Mouse (Mus musculus): ENCODE data around the gene Gimap4. TPM values are rescaled to one million over a fixed set of nuclear protein-coding genes. Genes with fewer than 3 reads are reported as not detected.

Gene Gimap4
- polyA plus RNA-seq, 1 experiment, result 9.3 TPM

GRCm38 (mm10) chr6:48689320-48689719, 5.0 kb downstream of the Gimap4 start:
- Histone ChIP-seq H3K36me3 (ENCODE audit: control insufficient read depth, insufficient read depth, low read length) (no peaks in the 10 kb centered on the region), H3K27ac (ENCODE audit: insufficient read depth, low read depth, low read length) (peak overlapping the region; percentile 43; the same call in 1 of the 2 replicates), H3K4me3 (ENCODE audit: low read depth, low read length) (no peak overlapping the region), H3K4me1 (ENCODE audit: control insufficient read depth, insufficient read depth, insufficient read length, low read length) (no peaks in the 10 kb centered on the region), H3K27me3 (ENCODE audit: control insufficient read depth, insufficient read depth, low read length) (no peaks in the 10 kb centered on the region)
- TF ChIP-seq POLR2A (IDR thresholded peaks at IDR 0.05; ENCODE audit: low read depth, low read length), result no peak
- TF ChIP-seq CTCF (IDR thresholded peaks at IDR 0.05; ENCODE audit: extremely low read depth, insufficient read length, insufficient replicate concordance, low read depth, low read length), result no peak
- WGBS, result 87% methylated on average over 2 of the region's 2 CpGs

- peak overlapping the region; percentile 57; the same call in 1 of the 2 replicates for H3K27ac ChIP-seq (ENCODE audit: insufficient read depth, low read depth, low read length)
- no peaks in the 10 kb centered on the region for H3K36me3 ChIP-seq (ENCODE audit: control insufficient read depth, insufficient read depth, low read length)
- TF ChIP-seq CTCF (IDR thresholded peaks at IDR 0.05; ENCODE audit: extremely low read depth, insufficient read length, insufficient replicate concordance, low read depth, low read length), result no peak
- TF ChIP-seq POLR2A (IDR thresholded peaks at IDR 0.05; ENCODE audit: low read depth, low read length), result peak; percentile 30; the same call in 1 of the 2 replicates
- 69% methylated on average over 6 of the region's 6 CpGs for WGBS
- H3K4me1 ChIP-seq (ENCODE audit: control insufficient read depth, insufficient read depth, insufficient read length, low read length), result no peaks in the 10 kb centered on the region; the same call in 1 of the 2 replicates
- H3K27me3 ChIP-seq (ENCODE audit: control insufficient read depth, insufficient read depth, low read length), result no peaks in the 10 kb centered on the region
- H3K4me3 ChIP-seq (ENCODE audit: low read depth, low read length), result no peak overlapping the region
Measured at GRCm38 (mm10) chr6:48692962-48693361, 8.6 kb downstream of the Gimap4 start.

- WGBS, result 83% methylated on average over 4 of the region's 4 CpGs
- no peaks in the 10 kb centered on the region for H3K27me3 ChIP-seq (ENCODE audit: control insufficient read depth, insufficient read depth, low read length)
- TF ChIP-seq CTCF (IDR thresholded peaks at IDR 0.05; ENCODE audit: extremely low read depth, insufficient read length, insufficient replicate concordance, low read depth, low read length) (no peak), POLR2A (IDR thresholded peaks at IDR 0.05; ENCODE audit: low read depth, low read length) (no peak)
Measured at GRCm38 (mm10) chr6:48696830-48697554, 12.6 kb downstream of the Gimap4 start.

GRCm38 (mm10) chr6:48697555-48697930, 13.2 kb downstream of the Gimap4 start:
- TF ChIP-seq CTCF (IDR thresholded peaks at IDR 0.05; ENCODE audit: extremely low read depth, insufficient read length, insufficient replicate concordance, low read depth, low read length) (no peak), POLR2A (IDR thresholded peaks at IDR 0.05; ENCODE audit: low read depth, low read length) (no peak)
- Histone ChIP-seq H3K27ac (ENCODE audit: insufficient read depth, low read depth, low read length) (0 out of 2 replicates have a peak overlapping the region, but pooled peaks have one; percentile 17), H3K27me3 (ENCODE audit: control insufficient read depth, insufficient read depth, low read length) (no peaks in the 10 kb centered on the region), H3K4me1 (ENCODE audit: control insufficient read depth, insufficient read depth, insufficient read length, low read length) (no peaks in the 10 kb centered on the region; the same call in 1 of the 2 replicates), H3K4me3 (ENCODE audit: low read depth, low read length) (no peak overlapping the region), H3K36me3 (ENCODE audit: control insufficient read depth, insufficient read depth, low read length) (no peaks in the 10 kb centered on the region)
- WGBS, result 16% methylated on average over 1 of the region's 1 CpGs

More at GRCm38 (mm10) chr6:48696830-48697554, 12.6 kb downstream of the Gimap4 start:
- Histone ChIP-seq H3K4me1 (ENCODE audit: control insufficient read depth, insufficient read depth, insufficient read length, low read length) (no peaks in the 10 kb centered on the region; the same call in 1 of the 2 replicates), H3K36me3 (ENCODE audit: control insufficient read depth, insufficient read depth, low read length) (no peaks in the 10 kb centered on the region), H3K27ac (ENCODE audit: insufficient read depth, low read depth, low read length) (0 out of 2 replicates have a peak overlapping the region, but pooled peaks have one; percentile 17), H3K4me3 (ENCODE audit: low read depth, low read length) (no peak overlapping the region)

- Histone ChIP-seq H3K36me3 (ENCODE audit: control insufficient read depth, insufficient read depth, low read length) (peaks cover 2% of the 10 kb centered on the region), H3K4me1 (ENCODE audit: control insufficient read depth, insufficient read depth, insufficient read length, low read length) (no peaks in the 10 kb centered on the region; the same call in 1 of the 2 replicates), H3K4me3 (ENCODE audit: low read depth, low read length) (no peak overlapping the region), H3K27me3 (ENCODE audit: control insufficient read depth, insufficient read depth, low read length) (no peaks in the 10 kb centered on the region), H3K27ac (ENCODE audit: insufficient read depth, low read depth, low read length) (peak overlapping the region; percentile 23)
- WGBS, result 61% methylated on average over 7 of the region's 7 CpGs
- no peak for TF ChIP-seq CTCF (IDR thresholded peaks at IDR 0.05; ENCODE audit: extremely low read depth, insufficient read length, insufficient replicate concordance, low read depth, low read length)
- TF ChIP-seq POLR2A (IDR thresholded peaks at IDR 0.05; ENCODE audit: low read depth, low read length), result no peak
Measured at GRCm38 (mm10) chr6:48698066-48698856, 13.9 kb downstream of the Gimap4 start.

- WGBS, result 76% methylated on average over 3 of the region's 3 CpGs
- no peak for TF ChIP-seq POLR2A (IDR thresholded peaks at IDR 0.05; ENCODE audit: low read depth, low read length)
- TF ChIP-seq CTCF (IDR thresholded peaks at IDR 0.05; ENCODE audit: extremely low read depth, insufficient read length, insufficient replicate concordance, low read depth, low read length), result no peak
- H3K4me1 ChIP-seq (ENCODE audit: control insufficient read depth, insufficient read depth, insufficient read length, low read length), result no peaks in the 10 kb centered on the region; the same call in 1 of the 2 replicates
- peaks cover 3% of the 10 kb centered on the region for H3K36me3 ChIP-seq (ENCODE audit: control insufficient read depth, insufficient read depth, low read length)
- no peak overlapping the region for H3K4me3 ChIP-seq (ENCODE audit: low read depth, low read length)
- peak overlapping the region; percentile 23 for H3K27ac ChIP-seq (ENCODE audit: insufficient read depth, low read depth, low read length)
- no peaks in the 10 kb centered on the region for H3K27me3 ChIP-seq (ENCODE audit: control insufficient read depth, insufficient read depth, low read length)
Measured at GRCm38 (mm10) chr6:48698888-48699287, 14.5 kb downstream of the Gimap4 start.

Data from small intestine, adult 2 months (tissue).